ENCODE assay signal across 9 mouse cellular contexts in the genomic region with DNA sequence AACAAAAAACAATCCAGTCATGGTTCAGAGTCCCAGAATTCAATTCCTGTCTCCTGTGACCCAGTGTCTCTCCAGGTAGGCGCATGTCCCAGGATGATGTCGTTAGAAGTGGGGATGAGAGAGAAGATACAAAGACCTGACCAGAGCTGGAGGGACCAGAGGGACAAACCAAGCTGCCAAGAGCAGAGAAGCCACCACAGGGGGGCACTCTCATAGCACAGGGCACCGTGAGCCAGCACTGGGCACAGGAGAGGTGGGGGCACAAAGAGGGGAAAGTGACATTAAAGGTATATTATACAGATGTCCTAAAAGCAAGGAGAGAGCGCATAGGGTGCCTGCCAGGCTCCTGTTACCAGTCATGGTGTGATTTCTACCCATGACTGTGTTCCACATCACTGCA. TPM values are rescaled to one million over a fixed set of nuclear protein-coding genes. Genes with fewer than 3 reads are reported as not detected.
A peak's percentile ranks its signal among the peaks of the same experiment; 100 is the strongest.
DNase-seq lines count a peak whose midpoint lies in the region; ATAC-seq and TF ChIP-seq lines count a peak whose summit lies in the region.
"Had no signal": no experiment of that assay in that cellular context is flagged by ENCODE, and none has a peak within 500 bp of the region (broad histone marks: within the 10 kb centered on the region; RNA-seq: fewer than 3 reads in every experiment).

No protein-coding gene starts in this region.

- WGBS in forebrain, embryonic 16.5 days: 60% methylated on average over 4 of the region's 4 CpGs
- WGBS in forebrain, embryonic 15.5 days: 63% methylated on average over 4 of the region's 4 CpGs

- H3K9ac ChIP-seq in forebrain, embryonic 16.5 days (replicated peaks; ENCODE audit: low read depth, low read length): no peak overlapping the region
- no peak overlapping the region for H3K9ac ChIP-seq in forebrain, embryonic 15.5 days (replicated peaks)

- ATAC-seq in forebrain, embryonic 16.5 days: no peak
- no peak for ATAC-seq in forebrain, embryonic 15.5 days (replicated peaks)

- H3K27me3 ChIP-seq in forebrain, embryonic 16.5 days (replicated peaks; ENCODE audit: control insufficient read depth, insufficient read depth, low read length): no peaks in the 10 kb centered on the region; the same call in 1 of the 2 replicates
- no peaks in the 10 kb centered on the region for H3K27me3 ChIP-seq in forebrain, embryonic 15.5 days

- no peaks in the 10 kb centered on the region; the same call in 1 of the 2 replicates for H3K4me1 ChIP-seq in forebrain, embryonic 16.5 days (replicated peaks; ENCODE audit: control insufficient read depth, insufficient read depth, low read length)
- 0 out of 2 replicates have a peak, but pooled peaks cover 3% of the 10 kb centered on the region for H3K4me1 ChIP-seq in forebrain, embryonic 15.5 days

- DNase-seq in kidney, adult 18-20 months: peak; percentile 59
- no peak for DNase-seq in kidney, adult 11 months
- DNase-seq in retina, embryonic 14.5 days (ENCODE audit: low spot score): peak; percentile 57
- DNase-seq in retina, postnatal 1 day: no peak
- DNase-seq in brain, embryonic 14.5 days (ENCODE audit: low read depth): no peak
- DNase-seq in right cerebral cortex, postnatal 25 days: peak; percentile 44

- H3K27ac ChIP-seq in forebrain, embryonic 16.5 days (ENCODE audit: low read length): no peak overlapping the region
- H3K27ac ChIP-seq in forebrain, embryonic 15.5 days (replicated peaks): no peak overlapping the region
- H3K27ac ChIP-seq: hindbrain, embryonic 10.5 days had no signal

- H3K36me3 ChIP-seq in forebrain, embryonic 16.5 days (ENCODE audit: control insufficient read depth, insufficient read depth): no peaks in the 10 kb centered on the region
- H3K36me3 ChIP-seq in forebrain, embryonic 15.5 days: no peaks in the 10 kb centered on the region
- H3K36me3 ChIP-seq: hindbrain, embryonic 10.5 days had no signal

- no peak overlapping the region for H3K4me2 ChIP-seq in forebrain, embryonic 16.5 days (ENCODE audit: low read length)
- H3K4me2 ChIP-seq in forebrain, embryonic 15.5 days (replicated peaks): no peak overlapping the region

- TF ChIP-seq CTCF in brain, embryonic 14.5 days (IDR thresholded peaks at IDR 0.05; ENCODE audit: borderline replicate concordance, extremely low read depth, insufficient read depth, insufficient read length): peak; percentile 45; the same call in 1 of the 2 replicates

- TF ChIP-seq POLR2A in brain, embryonic 14.5 days (IDR thresholded peaks at IDR 0.05; ENCODE audit: borderline replicate concordance, extremely low read depth, insufficient read depth, insufficient read length, poor library complexity, severe bottlenecking): no peak

- H3K4me3 ChIP-seq in forebrain, embryonic 16.5 days (replicated peaks; ENCODE audit: low read length): no peak overlapping the region
- no peak overlapping the region for H3K4me3 ChIP-seq in forebrain, embryonic 15.5 days
- H3K4me3 ChIP-seq: hindbrain, embryonic 10.5 days had no signal

- H3K9me3 ChIP-seq in forebrain, embryonic 16.5 days (ENCODE audit: control insufficient read depth, low read length): no peaks in the 10 kb centered on the region
- H3K9me3 ChIP-seq in forebrain, embryonic 15.5 days: no peaks in the 10 kb centered on the region
- H3K9me3 ChIP-seq: hindbrain, embryonic 10.5 days had no signal

RNA-seq across cellular contexts. Expression of a gene that starts 25.9 kb away (rescaled TPM):
- 2.1 and 3.2 TPM in 2 replicates for polyA plus RNA-seq in brain, embryonic 14.5 days (2012; rRNA removed)
- polyA plus RNA-seq in forebrain, embryonic 16.5 days (2015; fragmentation: Nextera tagmentation; extraction: Ambion mirVana): 0.71 and 0.84 TPM in 2 replicates
- 1.0 and 1.2 TPM in 2 replicates for polyA plus RNA-seq in forebrain, embryonic 15.5 days (2015; fragmentation: Nextera tagmentation; extraction: Ambion mirVana)

Comparison
In these comparisons a context has a peak if more than half of its experiments do, and no peak if none do; other contexts are left out.
1. DNase-seq: peak in kidney, adult 18-20 months (single experiment), retina, embryonic 14.5 days (single experiment) and right cerebral cortex, postnatal 25 days (single experiment); none in kidney, adult 11 months (single experiment), retina, postnatal 1 day (single experiment) and brain, embryonic 14.5 days (single experiment).